Comparison of ENCODE assay signal across 8 mouse cellular contexts in the genomic region with DNA sequence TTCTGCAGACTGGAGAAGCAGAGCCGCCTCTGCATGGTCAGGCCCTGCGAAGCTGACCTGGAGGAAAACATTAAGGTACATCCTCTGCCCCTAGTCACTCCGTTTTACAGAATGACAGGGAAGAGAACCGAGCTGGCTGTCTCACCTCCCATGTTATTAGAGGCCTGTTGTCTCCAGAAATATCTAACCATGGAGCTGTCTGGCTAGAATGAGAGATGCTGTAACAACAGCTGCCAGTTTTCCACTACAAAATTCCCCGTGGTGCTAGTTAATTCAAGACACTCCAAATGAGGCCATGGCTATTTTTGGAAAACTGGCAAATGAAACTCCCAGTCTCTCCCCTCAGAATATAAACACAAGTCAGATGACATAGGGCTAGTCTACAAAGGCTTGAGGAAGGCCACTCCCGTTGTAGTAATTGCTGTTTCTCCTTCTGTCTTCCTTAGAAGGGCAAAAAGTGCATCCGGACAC. TPM values are rescaled to one million over a fixed set of nuclear protein-coding genes. Genes with fewer than 3 reads are reported as not detected.
DNase-seq lines count a peak whose midpoint lies in the region; ATAC-seq lines count a peak whose summit lies in the region.

No protein-coding gene starts in this region.

- peaks cover 41% of the 10 kb centered on the region for H3K4me1 ChIP-seq in kidney, embryonic 15.5 days
- 0 out of 2 replicates have a peak, but pooled peaks cover 4% of the 10 kb centered on the region for H3K4me1 ChIP-seq in forebrain, embryonic 14.5 days (ENCODE audit: control insufficient read depth, insufficient read depth, low read length)
- H3K4me1 ChIP-seq in hindbrain, embryonic 12.5 days = peaks cover 4% of the 10 kb centered on the region
- H3K4me1 ChIP-seq in midbrain, embryonic 13.5 days (replicated peaks) = peaks cover 7% of the 10 kb centered on the region

- peak overlapping the region; percentile 73 for H3K4me3 ChIP-seq in kidney, embryonic 15.5 days (replicated peaks)
- 0 out of 2 replicates have a peak overlapping the region, but pooled peaks have one; percentile 45 for H3K4me3 ChIP-seq in forebrain, embryonic 14.5 days (ENCODE audit: low read depth, low read length)
- H3K4me3 ChIP-seq in hindbrain, embryonic 12.5 days = peak overlapping the region; percentile 72
- H3K4me3 ChIP-seq in midbrain, embryonic 13.5 days (replicated peaks) = no peak overlapping the region

- H3K4me2 ChIP-seq in kidney, embryonic 15.5 days = peak overlapping the region; percentile 73
- H3K4me2 ChIP-seq in forebrain, embryonic 14.5 days (ENCODE audit: low read length) = peak overlapping the region; percentile 70
- peak overlapping the region; percentile 65 for H3K4me2 ChIP-seq in hindbrain, embryonic 12.5 days (replicated peaks)
- H3K4me2 ChIP-seq in midbrain, embryonic 13.5 days (replicated peaks) = peak overlapping the region; percentile 61

- WGBS in kidney, embryonic 15.5 days = 59% methylated on average over 7 of the region's 7 CpGs
- 64% methylated on average over 7 of the region's 7 CpGs for WGBS in forebrain, embryonic 14.5 days
- WGBS in hindbrain, embryonic 12.5 days = 49% methylated on average over 7 of the region's 7 CpGs
- 62% methylated on average over 7 of the region's 7 CpGs for WGBS in midbrain, embryonic 13.5 days

- no peaks in the 10 kb centered on the region for H3K36me3 ChIP-seq in kidney, embryonic 15.5 days
- H3K36me3 ChIP-seq in forebrain, embryonic 14.5 days (ENCODE audit: control insufficient read depth, insufficient read depth, low read length) = no peaks in the 10 kb centered on the region
- no peaks in the 10 kb centered on the region for H3K36me3 ChIP-seq in hindbrain, embryonic 12.5 days
- no peaks in the 10 kb centered on the region for H3K36me3 ChIP-seq in midbrain, embryonic 13.5 days

- ATAC-seq in kidney, embryonic 15.5 days (replicated peaks; ENCODE audit: low FRiP score) = no peak
- ATAC-seq in forebrain, embryonic 14.5 days = no peak
- no peak for ATAC-seq in hindbrain, embryonic 12.5 days (ENCODE audit: low FRiP score)
- ATAC-seq in midbrain, embryonic 13.5 days = no peak

- H3K9ac ChIP-seq in kidney, embryonic 15.5 days = no peak overlapping the region
- H3K9ac ChIP-seq in forebrain, embryonic 14.5 days (ENCODE audit: low read length) = no peak overlapping the region
- H3K9ac ChIP-seq in hindbrain, embryonic 12.5 days = no peak overlapping the region
- no peak overlapping the region for H3K9ac ChIP-seq in midbrain, embryonic 13.5 days (replicated peaks)

- DNase-seq in kidney, postnatal 10 days = no peak
- peak; percentile 35 for DNase-seq in forebrain, embryonic 14.5 days (ENCODE audit: low spot score)
- DNase-seq in urinary bladder, postnatal 25 days (ENCODE audit: low spot score) = no peak
- no peak for DNase-seq in frontal cortex, postnatal 36 days (ENCODE audit: low spot score in 2 of 2)
- no peak for DNase-seq in B cell, adult 2 months

- H3K27ac ChIP-seq in kidney, embryonic 15.5 days = peak overlapping the region; percentile 93
- H3K27ac ChIP-seq in forebrain, embryonic 14.5 days (ENCODE audit: low read depth, low read length) = no peak overlapping the region
- no peak overlapping the region for H3K27ac ChIP-seq in hindbrain, embryonic 12.5 days
- no peak overlapping the region for H3K27ac ChIP-seq in midbrain, embryonic 13.5 days

- H3K9me3 ChIP-seq in kidney, embryonic 15.5 days (replicated peaks) = no peaks in the 10 kb centered on the region
- no peaks in the 10 kb centered on the region for H3K9me3 ChIP-seq in forebrain, embryonic 14.5 days (replicated peaks; ENCODE audit: control insufficient read depth, low read length)
- no peaks in the 10 kb centered on the region for H3K9me3 ChIP-seq in hindbrain, embryonic 12.5 days (replicated peaks)
- H3K9me3 ChIP-seq in midbrain, embryonic 13.5 days = no peaks in the 10 kb centered on the region

- no peaks in the 10 kb centered on the region for H3K27me3 ChIP-seq in kidney, embryonic 15.5 days
- 0 out of 2 replicates have a peak, but pooled peaks cover 2% of the 10 kb centered on the region for H3K27me3 ChIP-seq in forebrain, embryonic 14.5 days (replicated peaks; ENCODE audit: control insufficient read depth, insufficient read depth, low read length)
- H3K27me3 ChIP-seq in hindbrain, embryonic 12.5 days = peaks cover 4% of the 10 kb centered on the region; the same call in 1 of the 2 replicates
- no peaks in the 10 kb centered on the region for H3K27me3 ChIP-seq in midbrain, embryonic 13.5 days

RNA-seq across cellular contexts. Expression of gene Ccn2, which starts 1.7 kb away (rescaled TPM):
- polyA plus RNA-seq in kidney, embryonic 15.5 days (2015; fragmentation: Nextera tagmentation; extraction: Ambion mirVana) = 8.7 and 10.0 TPM in 2 replicates
- 1.8 and 2.4 TPM in 2 replicates for polyA plus RNA-seq in forebrain, embryonic 14.5 days (2014; fragmentation: Nextera tagmentation; extraction: Ambion mirVana)
- polyA plus RNA-seq in hindbrain, embryonic 12.5 days (2016; fragmentation: Nextera tagmentation; extraction: Ambion mirVana) = 6.8 and 10.0 TPM in 2 replicates
- 2.0 and 4.2 TPM in 2 replicates for polyA plus RNA-seq in midbrain, embryonic 13.5 days (2015; fragmentation: Nextera tagmentation; extraction: Ambion mirVana)
